In the genomic region with DNA sequence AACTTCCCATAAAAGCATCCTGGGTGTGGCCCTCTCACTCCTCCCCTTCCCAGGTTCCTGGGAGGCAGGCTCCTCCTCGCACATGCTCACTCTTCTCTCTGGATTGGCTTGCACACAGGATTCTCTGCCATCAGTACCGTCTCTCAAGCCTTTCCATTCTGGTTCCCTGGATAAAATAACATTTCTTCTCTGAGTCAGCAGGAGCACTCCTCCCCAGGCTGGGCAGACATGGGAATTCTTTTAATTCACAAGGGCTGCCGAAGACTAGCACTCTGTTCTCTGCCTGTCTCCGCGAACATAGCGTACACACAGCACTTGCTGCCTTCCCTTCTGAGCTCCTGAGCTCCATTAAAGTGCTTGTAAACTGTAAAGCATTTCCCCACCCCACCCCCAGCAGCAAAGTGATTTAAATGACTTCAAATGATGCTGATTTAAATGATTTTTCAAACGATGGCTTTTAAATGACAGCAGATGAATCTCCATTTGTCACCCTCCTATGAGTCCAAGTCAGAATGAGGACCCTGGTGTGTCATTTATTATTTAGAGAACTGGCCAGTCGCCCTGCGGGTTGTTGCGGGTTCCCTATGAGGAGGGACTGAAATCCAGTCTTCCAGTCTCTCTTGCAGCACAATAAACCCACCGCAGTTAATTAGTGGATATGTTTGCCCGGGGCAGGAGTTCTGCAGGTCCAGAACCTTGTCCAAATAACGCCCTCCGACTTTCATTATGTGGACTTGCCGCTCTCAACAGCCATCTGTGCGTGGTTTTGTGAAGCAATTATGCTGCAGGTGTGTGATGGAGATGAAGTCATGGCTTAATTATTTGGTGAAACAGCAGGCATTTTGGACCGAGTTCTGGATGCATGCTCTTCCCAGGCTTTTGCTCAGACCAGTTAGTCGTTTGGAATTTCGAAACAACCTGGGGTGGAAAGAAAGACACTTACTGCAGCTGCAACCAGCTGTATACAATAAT, we compare ENCODE assay signal across 8 mouse cellular contexts.
DNase-seq lines count a peak whose midpoint lies in the region.

No protein-coding gene starts in this region.

- peak; percentile 49 for DNase-seq in gastrocnemius, adult 18-20 months (ENCODE audit: low spot score)
- no peak for DNase-seq in gastrocnemius, postnatal 10 days
- DNase-seq in cerebellum, postnatal 14 days, result peak; percentile 53 to 59
- peak; percentile 53 for DNase-seq in gastrocnemius, postnatal 25 days
- peak; percentile 68 to 70 for DNase-seq in left cerebral cortex, postnatal 14 days (ENCODE audit: low spot score in 2 of 2)
- peak; percentile 77 for DNase-seq in right cerebral cortex, adult 18-20 months
- no peak for DNase-seq in ovary, postnatal 14 days (ENCODE audit: low spot score)
- DNase-seq in spleen, postnatal 10 days (ENCODE audit: low spot score in 2 of 2), result no peak

- intact Hi-C loops in left cerebral cortex, postnatal 14 days (cut with DNase I), result no loop called here

Comparison
In these comparisons a context has a peak if more than half of its experiments do, and no peak if none do; other contexts are left out.
1. DNase-seq: peak in gastrocnemius, adult 18-20 months (single experiment), cerebellum, postnatal 14 days (2 of 2), gastrocnemius, postnatal 25 days (single experiment), left cerebral cortex, postnatal 14 days (2 of 2) and right cerebral cortex, adult 18-20 months (single experiment); none in gastrocnemius, postnatal 10 days (single experiment), ovary, postnatal 14 days (single experiment) and spleen, postnatal 10 days (0 of 2).